Mouse (Mus musculus): ENCODE results near the gene Sh3bp5. TPM values are rescaled to one million over a fixed set of nuclear protein-coding genes. Genes with fewer than 3 reads are reported as not detected.

Sh3bp5 gene
- polyA plus RNA-seq, 1 experiment = 43.4 TPM

DNA sequence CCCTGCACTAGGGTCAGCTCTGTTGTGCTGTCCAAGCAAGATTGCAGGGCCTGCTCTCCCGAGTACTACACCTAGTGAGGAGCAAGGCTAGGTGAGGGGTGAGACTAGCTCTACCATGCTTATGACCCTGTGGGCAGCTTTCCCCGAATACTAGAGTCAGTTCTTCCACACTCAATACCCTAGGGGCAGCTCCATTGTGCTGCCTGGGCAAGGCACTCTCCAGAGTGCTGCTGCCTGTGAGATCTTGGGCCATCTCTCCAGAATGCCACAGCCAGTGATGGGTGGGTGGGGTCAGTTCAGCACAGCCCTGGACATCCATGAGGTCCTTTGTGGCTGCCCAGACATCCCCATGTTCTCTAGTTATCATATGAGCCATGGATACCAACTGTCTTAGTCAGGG, 106.1 kb downstream of the Sh3bp5 start:
- H3K4me1 ChIP-seq (ENCODE audit: control insufficient read depth, insufficient read depth, low read length) = no peaks in the 10 kb centered on the region
- no peak overlapping the region for H3K4me3 ChIP-seq (ENCODE audit: insufficient read depth, low read depth, low read length)
- no peak overlapping the region for H3K27ac ChIP-seq (ENCODE audit: insufficient read depth, low read depth, low read length)
- no peaks in the 10 kb centered on the region for H3K36me3 ChIP-seq (ENCODE audit: control insufficient read depth, insufficient read depth, low read length)
- TF ChIP-seq POLR2A (IDR thresholded peaks at IDR 0.05; ENCODE audit: low read depth, low read length) (no peak), CTCF (conservative IDR thresholded peaks at IDR 0.05; ENCODE audit: insufficient read depth, insufficient read length, low read depth, low read length) (no peak)
- WGBS = 45% methylated on average over 2 of the region's 2 CpGs
- DNase-seq = no peak
- H3K27me3 ChIP-seq (replicated peaks; ENCODE audit: control insufficient read depth, insufficient read depth, low read length) = no peaks in the 10 kb centered on the region

DNA sequence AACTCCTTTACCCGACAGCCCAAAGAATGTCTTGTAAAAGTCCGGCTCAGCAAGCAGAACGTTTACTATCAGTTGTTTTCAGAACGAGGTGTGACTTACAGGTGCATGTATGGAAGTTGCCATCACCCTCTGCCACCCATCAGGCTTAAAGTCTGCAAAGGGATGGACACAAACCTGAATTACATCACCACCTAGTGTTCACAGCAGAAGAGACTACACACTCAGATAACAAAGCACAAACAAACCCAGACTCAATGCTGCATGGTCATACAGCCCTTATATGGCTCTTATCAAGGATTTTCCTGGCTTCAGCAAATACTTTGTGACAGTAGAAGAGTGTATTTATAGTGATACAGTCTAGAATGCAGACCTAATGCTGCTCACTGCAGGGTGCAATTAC, 108.2 kb downstream of the Sh3bp5 start:
- H3K4me3 ChIP-seq (ENCODE audit: insufficient read depth, low read depth, low read length) = no peak overlapping the region
- no peak overlapping the region for H3K27ac ChIP-seq (ENCODE audit: insufficient read depth, low read depth, low read length)
- peaks cover 5% of the 10 kb centered on the region; the same call in 1 of the 2 replicates for H3K4me1 ChIP-seq (ENCODE audit: control insufficient read depth, insufficient read depth, low read length)
- DNase-seq = no peak
- no peak for TF ChIP-seq POLR2A (IDR thresholded peaks at IDR 0.05; ENCODE audit: low read depth, low read length)
- TF ChIP-seq CTCF (conservative IDR thresholded peaks at IDR 0.05; ENCODE audit: insufficient read depth, insufficient read length, low read depth, low read length) = peak; percentile 21; the same call in 1 of the 2 replicates
- 61% methylated on average over 4 of the region's 4 CpGs for WGBS
- no peaks in the 10 kb centered on the region for H3K27me3 ChIP-seq (replicated peaks; ENCODE audit: control insufficient read depth, insufficient read depth, low read length)
- H3K36me3 ChIP-seq (ENCODE audit: control insufficient read depth, insufficient read depth, low read length) = no peaks in the 10 kb centered on the region

DNA sequence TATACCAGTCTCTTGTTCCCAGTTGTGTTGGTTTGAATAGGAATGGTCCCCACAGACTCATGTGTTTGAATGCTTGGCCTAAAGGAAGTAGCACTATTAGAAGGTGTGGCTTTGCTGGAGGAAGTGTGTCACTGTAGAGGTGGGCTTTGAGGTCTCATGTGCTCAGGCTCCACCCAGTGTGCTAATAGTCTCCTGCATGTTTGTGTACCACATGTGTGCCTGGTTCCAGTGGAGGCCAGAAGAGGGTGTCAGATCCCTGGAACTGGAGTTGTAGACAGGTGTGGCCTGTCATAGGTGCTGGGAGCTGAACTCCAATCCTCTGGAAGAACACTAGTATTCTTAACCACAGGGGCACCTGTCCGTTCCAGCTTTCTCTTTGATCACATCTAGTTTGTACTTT, 108.7 kb downstream of the Sh3bp5 start:
- H3K36me3 ChIP-seq (ENCODE audit: control insufficient read depth, insufficient read depth, low read length) = no peaks in the 10 kb centered on the region
- H3K4me3 ChIP-seq (ENCODE audit: insufficient read depth, low read depth, low read length) = no peak overlapping the region
- DNase-seq = no peak
- TF ChIP-seq POLR2A (IDR thresholded peaks at IDR 0.05; ENCODE audit: low read depth, low read length) (no peak), CTCF (conservative IDR thresholded peaks at IDR 0.05; ENCODE audit: insufficient read depth, insufficient read length, low read depth, low read length) (no peak)
- WGBS = 89% methylated on average over 1 of the region's 1 CpGs
- H3K27me3 ChIP-seq (replicated peaks; ENCODE audit: control insufficient read depth, insufficient read depth, low read length) = no peaks in the 10 kb centered on the region
- no peak overlapping the region for H3K27ac ChIP-seq (ENCODE audit: insufficient read depth, low read depth, low read length)
- H3K4me1 ChIP-seq (ENCODE audit: control insufficient read depth, insufficient read depth, low read length) = peaks cover 5% of the 10 kb centered on the region; the same call in 1 of the 2 replicates

DNA sequence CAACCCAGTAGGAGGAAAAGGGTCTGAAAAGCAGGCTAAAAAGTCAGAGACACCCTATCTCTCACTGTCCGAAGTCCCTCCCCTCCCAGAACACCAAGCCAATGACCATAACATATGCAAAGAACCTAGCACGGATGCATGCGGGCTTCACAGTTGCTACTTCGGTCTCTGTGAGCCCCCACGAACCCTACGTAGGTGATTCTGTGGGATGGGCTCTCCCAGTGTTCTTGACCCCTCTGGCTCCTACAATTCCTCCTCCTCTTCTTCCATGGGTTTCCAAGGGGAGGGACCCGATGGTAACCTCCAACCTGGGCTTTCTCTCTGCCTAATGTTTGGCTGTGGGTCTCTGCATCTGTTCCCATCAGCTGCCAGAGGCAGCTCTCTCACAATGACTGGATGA, 109.1 kb downstream of the Sh3bp5 start:
- peaks cover 5% of the 10 kb centered on the region; the same call in 1 of the 2 replicates for H3K4me1 ChIP-seq (ENCODE audit: control insufficient read depth, insufficient read depth, low read length)
- no peak for TF ChIP-seq CTCF (conservative IDR thresholded peaks at IDR 0.05; ENCODE audit: insufficient read depth, insufficient read length, low read depth, low read length)
- TF ChIP-seq POLR2A (IDR thresholded peaks at IDR 0.05; ENCODE audit: low read depth, low read length) = no peak
- H3K27ac ChIP-seq (ENCODE audit: insufficient read depth, low read depth, low read length) = no peak overlapping the region
- no peak overlapping the region for H3K4me3 ChIP-seq (ENCODE audit: insufficient read depth, low read depth, low read length)
- no peak for DNase-seq
- H3K36me3 ChIP-seq (ENCODE audit: control insufficient read depth, insufficient read depth, low read length) = no peaks in the 10 kb centered on the region
- WGBS = 79% methylated on average over 7 of the region's 7 CpGs
- no peaks in the 10 kb centered on the region for H3K27me3 ChIP-seq (replicated peaks; ENCODE audit: control insufficient read depth, insufficient read depth, low read length)

DNA sequence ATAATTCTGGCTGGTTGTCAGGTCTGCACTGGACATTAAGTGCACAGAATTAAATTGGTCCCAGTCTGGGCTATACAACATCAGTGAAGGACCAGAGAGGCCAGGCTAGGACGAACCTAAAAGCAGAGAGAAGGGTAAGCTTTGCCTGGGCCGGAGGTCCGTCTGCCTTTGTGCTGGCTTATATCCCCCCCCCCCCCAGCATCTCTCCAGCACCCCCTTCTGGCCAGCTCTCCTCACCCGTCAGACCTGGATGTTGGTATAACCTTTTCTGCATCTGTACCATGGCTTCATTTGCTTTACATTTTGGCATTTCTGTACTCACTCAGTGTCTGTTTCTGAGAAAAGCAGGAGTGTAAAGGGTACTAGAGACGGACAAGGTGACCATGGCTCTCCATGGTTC, 110.3 kb downstream of the Sh3bp5 start:
- 39% methylated on average over 5 of the region's 5 CpGs for WGBS

DNA sequence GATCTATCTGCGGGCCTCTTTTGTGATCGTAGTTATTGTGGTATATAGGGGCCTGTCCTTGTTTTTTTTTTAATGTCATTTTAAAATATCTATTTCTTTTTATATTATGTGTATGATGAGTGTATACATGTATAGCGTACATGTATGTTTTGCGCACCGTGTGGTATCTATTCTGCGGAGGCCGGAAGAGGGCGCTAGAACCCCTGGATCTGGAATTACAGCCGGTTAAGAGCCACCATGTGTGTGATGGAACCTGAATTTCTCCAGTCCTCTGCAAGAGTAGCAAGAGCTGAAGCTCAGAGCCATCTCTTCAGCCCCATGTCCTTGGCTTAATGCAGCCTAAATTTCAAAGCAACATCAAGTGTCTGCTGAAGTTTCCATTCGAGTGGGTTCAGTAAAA, 111.0 kb downstream of the Sh3bp5 start:
- WGBS = 79% methylated on average over 10 of the region's 10 CpGs

More for the DNA sequence above, 110.3 kb downstream of the Sh3bp5 start:
- TF ChIP-seq CTCF (conservative IDR thresholded peaks at IDR 0.05; ENCODE audit: insufficient read depth, insufficient read length, low read depth, low read length) = no peak; the same call in 1 of the 2 replicates
- TF ChIP-seq POLR2A (IDR thresholded peaks at IDR 0.05; ENCODE audit: low read depth, low read length) = no peak
- H3K27ac ChIP-seq (ENCODE audit: insufficient read depth, low read depth, low read length) = no peak overlapping the region
- H3K36me3 ChIP-seq (ENCODE audit: control insufficient read depth, insufficient read depth, low read length) = no peaks in the 10 kb centered on the region
- H3K4me1 ChIP-seq (ENCODE audit: control insufficient read depth, insufficient read depth, low read length) = peaks cover 5% of the 10 kb centered on the region; the same call in 1 of the 2 replicates
- DNase-seq = no peak
- H3K4me3 ChIP-seq (ENCODE audit: insufficient read depth, low read depth, low read length) = no peak overlapping the region
- H3K27me3 ChIP-seq (replicated peaks; ENCODE audit: control insufficient read depth, insufficient read depth, low read length) = no peaks in the 10 kb centered on the region

DNA sequence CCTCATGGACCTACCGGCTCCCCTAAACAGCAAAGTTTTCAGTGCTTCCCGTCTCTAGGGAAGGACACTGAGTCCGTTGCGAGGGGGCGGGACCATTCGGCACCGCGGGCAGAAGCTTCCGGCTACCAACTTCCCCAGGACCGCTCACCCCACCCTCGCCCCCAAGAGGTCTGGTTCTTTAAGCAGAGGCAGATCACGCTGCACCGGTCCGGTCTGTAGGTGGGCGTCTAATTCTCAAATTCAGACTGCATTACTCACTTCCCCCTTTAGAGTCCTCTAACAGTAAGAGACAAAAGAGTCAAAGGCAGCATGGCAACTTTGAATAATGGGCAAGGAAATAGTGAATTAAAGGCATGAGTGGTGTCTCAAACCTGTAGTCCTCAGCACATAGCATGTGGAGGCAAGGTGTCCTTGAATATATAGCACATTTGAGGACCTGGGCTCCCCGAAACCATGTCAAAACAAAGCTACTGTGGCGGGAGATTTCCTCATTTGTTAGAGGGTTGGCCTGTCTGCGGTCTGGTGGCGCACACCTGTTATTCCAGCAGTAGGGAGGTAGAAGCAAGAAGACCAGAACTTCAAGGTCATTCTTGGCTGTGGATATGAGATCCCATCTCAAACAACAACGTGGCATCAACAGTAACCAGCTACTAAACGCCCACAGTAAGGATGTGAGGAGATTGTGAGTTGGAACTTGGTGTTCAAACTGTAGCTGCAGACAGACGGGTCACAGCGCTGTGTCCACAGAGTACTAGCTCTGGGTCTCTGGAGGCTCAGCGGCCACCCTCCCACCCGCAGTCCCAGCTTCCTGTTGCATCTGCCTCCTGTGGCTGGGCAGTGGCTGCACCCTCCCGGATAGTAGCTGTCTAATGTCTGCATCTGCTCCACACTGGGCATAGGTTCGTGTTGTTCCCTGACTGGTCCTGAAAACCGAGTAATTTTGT, 111.8 kb downstream of the Sh3bp5 start, which contains the start of gene Dnah1:
Dnah1 (minus strand) TSS at position 48 of the 944 bp plus-strand sequence.
- peaks cover 5% of the 10 kb centered on the region; the same call in 1 of the 2 replicates for H3K4me1 ChIP-seq (ENCODE audit: control insufficient read depth, insufficient read depth, low read length)
- TF ChIP-seq POLR2A (IDR thresholded peaks at IDR 0.05; ENCODE audit: low read depth, low read length) (no peak), CTCF (conservative IDR thresholded peaks at IDR 0.05; ENCODE audit: insufficient read depth, insufficient read length, low read depth, low read length) (no peak)
- H3K4me3 ChIP-seq (ENCODE audit: insufficient read depth, low read depth, low read length) = peak within 1 kb of the TSS; percentile 46
- H3K27ac ChIP-seq (ENCODE audit: insufficient read depth, low read depth, low read length) = no peak within 1 kb of the TSS
- no peaks in the 10 kb centered on the region for H3K27me3 ChIP-seq (replicated peaks; ENCODE audit: control insufficient read depth, insufficient read depth, low read length)
- peak; percentile 52 for DNase-seq
- WGBS = 31% methylated on average over 28 of the region's 28 CpGs
- no peaks in the 10 kb centered on the region for H3K36me3 ChIP-seq (ENCODE audit: control insufficient read depth, insufficient read depth, low read length)

More for the DNA sequence above, 111.0 kb downstream of the Sh3bp5 start:
- TF ChIP-seq POLR2A (IDR thresholded peaks at IDR 0.05; ENCODE audit: low read depth, low read length) = no peak
- peak; percentile 27; the same call in 1 of the 2 replicates for TF ChIP-seq CTCF (conservative IDR thresholded peaks at IDR 0.05; ENCODE audit: insufficient read depth, insufficient read length, low read depth, low read length)
- Histone ChIP-seq H3K27ac (ENCODE audit: insufficient read depth, low read depth, low read length) (no peak overlapping the region), H3K27me3 (replicated peaks; ENCODE audit: control insufficient read depth, insufficient read depth, low read length) (no peaks in the 10 kb centered on the region), H3K4me1 (ENCODE audit: control insufficient read depth, insufficient read depth, low read length) (peaks cover 5% of the 10 kb centered on the region; the same call in 1 of the 2 replicates), H3K4me3 (ENCODE audit: insufficient read depth, low read depth, low read length) (no peak overlapping the region), H3K36me3 (ENCODE audit: control insufficient read depth, insufficient read depth, low read length) (no peaks in the 10 kb centered on the region)
- DNase-seq = no peak

All from kidney, adult 2 months (tissue).